Mouse (Mus musculus) liver (tissue): ENCODE measurements around the gene Cabp4.

Experiments
- DNase-seq: peaks from one replicate; pipeline ENCODE4 v3.0.0-alpha.2; 2020; ENCODE audit warnings: mixed read lengths

Gene Cabp4

DNA sequence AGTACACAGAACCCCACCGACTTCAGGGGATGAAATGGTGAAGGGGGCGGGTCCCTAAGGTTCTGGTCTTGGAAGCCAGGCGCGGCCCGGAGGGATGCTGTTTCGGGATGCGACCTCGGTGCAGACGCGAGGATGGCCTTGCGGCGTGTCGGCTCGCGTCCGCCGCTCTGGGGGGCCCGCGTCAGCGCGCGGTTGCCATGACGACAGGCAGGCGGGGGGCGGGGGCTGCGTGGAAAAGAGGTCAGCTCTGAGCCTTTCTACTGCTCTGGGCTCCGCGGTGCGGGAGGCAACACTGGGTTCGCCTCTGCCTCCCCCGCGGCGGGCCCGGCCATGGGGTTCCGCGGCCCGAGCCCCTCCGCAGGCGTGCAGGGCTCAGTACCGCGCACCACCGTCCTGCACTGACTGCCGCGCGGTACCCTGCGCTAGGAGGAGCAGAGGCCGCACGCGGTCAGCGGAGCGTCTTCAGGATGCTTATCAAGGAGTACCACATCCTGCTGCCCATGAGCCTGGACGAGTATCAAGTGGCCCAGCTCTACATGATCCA, 43.0 kb downstream of the Cabp4 start:
- peak; percentile 26 for DNase-seq

DNA sequence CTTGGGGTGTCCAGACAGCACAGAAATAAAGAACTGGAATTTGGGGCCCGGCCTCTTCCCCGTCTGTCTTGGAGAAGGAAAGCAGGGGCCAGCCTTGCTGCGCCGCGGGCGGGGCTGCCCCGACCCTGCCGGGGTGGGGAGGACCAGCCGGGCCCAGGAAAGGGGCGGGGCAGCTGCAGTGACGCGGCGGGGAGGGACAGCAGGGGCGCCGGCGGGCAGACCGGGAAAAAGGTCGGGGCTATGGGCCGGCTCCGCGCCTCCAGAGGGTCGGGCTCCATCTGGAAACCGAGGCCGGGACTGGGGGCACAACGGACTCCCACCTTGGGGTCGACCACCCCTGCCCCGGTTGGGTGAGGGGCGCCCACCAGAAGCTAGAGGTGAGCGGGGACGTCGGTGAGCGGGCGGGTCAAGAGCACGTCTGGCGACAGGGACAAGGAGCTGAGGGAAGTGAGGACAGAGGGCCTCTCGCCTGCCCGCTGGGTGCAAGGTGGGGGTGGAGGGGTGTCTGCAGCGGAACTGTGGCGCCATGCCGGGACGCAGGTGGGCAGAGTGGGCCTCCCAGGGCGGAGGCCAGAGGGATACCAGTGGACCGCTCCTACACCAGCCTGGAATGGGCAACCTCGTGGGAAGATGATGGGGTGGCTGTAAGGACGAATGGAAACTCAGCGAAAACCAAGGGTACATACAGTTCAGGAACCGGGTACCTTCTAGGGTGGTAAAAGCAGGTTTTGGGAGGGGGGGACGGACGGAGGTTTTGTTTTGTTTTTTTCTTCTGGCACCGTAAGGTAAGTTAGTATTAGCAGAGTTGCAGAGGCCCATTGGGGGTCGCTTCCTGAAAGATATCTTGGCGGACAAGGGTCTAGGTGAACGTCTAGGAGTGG, 43.8 kb downstream of the Cabp4 start, which contains the start of gene Pitpnm1:
TSS of gene Pitpnm1 (plus strand) at position 162 of the 881 bp plus-strand sequence.
- DNase-seq: peak; percentile 87

DNA sequence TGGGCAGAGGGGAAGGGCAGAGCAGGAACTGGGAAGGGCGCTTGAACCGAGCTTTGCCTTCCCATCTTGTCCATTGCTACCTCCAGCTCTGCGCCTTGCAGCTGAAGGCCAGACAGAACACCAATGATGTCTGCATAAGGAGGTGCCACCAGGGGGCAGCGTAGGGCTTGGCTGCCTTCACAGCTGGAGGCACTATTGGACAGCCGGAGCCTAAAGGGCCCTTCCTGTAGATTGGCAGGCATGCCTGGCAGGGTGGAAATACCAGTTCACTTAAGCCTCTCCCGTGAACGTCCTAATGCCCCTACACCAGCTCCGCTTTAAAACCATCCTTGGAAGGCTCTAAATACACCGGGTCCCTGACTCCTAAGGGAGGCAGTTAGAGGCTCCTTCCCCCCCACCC, 44.8 kb downstream of the Cabp4 start:
- DNase-seq: peak; percentile 94

DNA sequence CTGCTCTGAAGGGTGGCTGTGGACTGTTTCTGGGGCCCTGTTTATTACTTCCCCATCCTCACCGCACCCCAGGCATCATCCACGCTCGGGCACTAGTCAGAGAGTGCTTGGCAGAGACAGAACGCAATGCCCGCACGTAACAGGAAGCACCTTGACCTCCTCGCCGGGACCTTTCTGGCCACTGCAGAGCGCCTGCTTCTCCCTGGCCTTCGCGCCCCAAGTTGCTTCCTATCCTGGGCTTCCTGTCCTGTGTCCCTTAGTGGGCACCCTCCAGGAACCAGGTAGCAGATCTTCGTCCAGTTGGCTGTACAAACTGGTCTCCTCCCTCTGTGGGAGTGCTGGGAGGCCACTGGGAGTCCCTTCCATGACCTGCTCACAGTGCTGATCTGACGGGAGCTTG, 45.4 kb downstream of the Cabp4 start:
- DNase-seq: no peak

DNA sequence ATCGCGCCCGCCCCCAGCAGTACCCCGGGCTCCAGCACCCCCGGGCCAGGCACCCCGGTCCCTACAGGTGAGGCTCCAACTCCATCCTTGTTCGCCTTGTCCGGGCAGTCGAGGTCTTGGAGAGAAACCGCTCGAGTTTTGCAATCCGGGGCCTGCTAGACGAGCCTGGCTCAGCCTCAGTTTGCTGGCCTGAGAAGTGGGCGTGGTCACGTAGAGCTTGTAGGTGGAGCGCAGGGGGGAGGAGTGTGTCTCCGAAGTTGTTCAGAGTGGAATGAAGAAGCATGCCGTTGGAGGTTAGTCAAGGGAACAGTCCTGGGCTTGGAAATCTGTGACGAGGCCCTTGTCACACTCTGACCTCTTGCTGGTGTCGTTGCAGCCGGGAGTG, 46.4 kb downstream of the Cabp4 start:
- DNase-seq: peak; percentile 93

DNA sequence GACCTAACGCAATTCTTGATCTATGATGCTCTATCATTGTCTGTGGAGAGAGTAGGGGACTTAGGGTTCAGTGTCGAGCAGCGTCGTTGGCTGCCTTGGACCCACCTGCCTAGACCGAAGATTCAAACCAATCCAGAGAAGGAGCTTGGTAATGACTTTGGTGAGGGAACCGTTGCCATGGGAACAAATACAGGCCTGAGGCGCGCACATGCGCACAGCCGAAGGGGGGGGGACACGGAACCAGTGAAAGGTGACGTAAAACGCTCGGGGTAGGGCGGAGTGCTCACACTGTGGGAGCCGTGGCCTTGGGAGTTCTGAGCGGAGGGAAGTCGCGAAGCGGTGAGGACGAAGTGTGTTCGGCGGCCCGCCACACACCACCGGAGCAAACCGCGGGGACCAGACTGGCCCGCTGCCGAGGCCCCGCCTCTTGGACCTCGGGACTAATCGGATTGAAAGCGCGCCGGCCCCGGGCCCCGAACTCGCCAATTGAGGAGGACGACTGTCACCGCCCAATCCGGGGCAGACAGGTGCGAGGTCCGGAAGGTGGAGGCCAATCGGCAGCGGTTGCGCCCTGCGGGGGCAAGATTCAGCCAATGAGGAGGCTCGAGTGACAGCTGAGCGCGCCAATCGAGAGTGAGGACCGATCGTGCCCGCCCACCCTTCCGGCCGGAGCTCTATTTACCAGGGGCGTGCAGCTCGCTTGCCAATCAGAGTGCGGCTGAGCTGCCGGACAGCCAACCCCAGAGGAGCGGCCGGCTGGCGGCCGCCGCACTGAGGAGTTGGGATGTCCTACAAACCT, 47.0 kb downstream of the Cabp4 start, which contains the start of gene Cdk2ap2:
TSS of gene Cdk2ap2 (plus strand) at position 541 of the 799 bp plus-strand sequence.
- DNase-seq: peak; percentile 99

DNA sequence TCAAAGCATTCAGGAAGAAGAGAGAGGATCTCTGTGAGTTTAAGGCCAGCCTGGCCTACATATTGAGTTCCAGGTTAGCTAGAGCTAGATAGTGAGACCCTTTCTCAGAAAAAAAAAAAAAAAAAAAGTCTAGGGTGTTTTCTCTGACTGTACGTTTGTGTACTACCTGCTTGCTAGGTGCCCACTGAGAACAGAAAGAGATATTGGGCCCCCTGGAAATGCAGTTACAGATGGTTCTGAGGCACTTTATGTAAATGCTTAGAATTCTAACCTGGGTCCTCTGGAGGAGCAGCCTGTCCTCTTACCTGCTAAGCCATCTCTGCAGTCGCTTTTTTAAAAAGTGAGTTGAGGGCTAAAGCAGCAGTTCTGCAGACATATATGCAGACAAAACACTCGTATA, 48.0 kb downstream of the Cabp4 start:
- DNase-seq: no peak

DNA sequence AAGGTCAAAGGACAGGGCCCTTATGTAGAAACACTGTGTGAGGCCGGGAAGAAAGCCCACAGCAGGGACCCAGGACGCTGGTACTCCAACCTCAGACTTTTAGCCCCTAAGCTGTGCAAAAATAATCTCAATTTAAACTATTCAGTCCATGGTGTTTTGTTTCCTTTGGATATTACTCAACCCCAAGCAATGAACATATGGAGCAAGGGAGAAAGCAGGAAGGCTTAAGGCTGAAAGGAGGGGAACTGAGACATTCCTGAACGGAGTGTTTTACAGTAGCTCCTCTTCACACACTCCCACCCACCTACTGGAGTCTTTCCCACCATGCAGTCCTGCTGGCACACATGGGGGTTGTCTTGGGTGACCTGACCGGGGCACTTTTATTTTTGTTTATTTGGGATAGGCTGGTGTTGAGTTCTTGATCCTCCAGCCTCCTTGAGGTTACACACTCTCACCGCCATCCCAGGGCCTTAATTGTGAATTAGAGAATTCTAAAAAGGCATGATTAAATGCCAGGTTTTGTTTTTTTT, 49.0 kb downstream of the Cabp4 start:
- no peak for DNase-seq

DNA sequence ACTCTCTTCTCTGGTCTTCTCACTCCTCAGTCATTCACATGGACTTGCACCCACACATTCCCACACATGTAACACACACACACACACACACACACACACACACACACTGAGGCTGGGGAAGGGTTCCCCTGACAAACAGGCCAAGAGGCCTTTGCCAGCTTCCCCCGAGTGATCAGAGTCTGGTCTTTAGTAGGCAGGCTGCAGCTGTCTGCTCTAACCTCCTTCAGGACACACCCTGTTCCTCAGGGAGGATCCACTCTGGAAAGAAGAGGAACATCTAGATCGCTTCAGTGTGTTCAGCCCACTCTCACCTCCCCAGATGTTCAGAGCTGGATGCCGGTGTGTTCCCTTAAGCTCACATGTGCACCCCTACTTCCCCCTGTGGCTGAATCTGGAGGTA, 49.5 kb downstream of the Cabp4 start:
- no peak for DNase-seq

DNA sequence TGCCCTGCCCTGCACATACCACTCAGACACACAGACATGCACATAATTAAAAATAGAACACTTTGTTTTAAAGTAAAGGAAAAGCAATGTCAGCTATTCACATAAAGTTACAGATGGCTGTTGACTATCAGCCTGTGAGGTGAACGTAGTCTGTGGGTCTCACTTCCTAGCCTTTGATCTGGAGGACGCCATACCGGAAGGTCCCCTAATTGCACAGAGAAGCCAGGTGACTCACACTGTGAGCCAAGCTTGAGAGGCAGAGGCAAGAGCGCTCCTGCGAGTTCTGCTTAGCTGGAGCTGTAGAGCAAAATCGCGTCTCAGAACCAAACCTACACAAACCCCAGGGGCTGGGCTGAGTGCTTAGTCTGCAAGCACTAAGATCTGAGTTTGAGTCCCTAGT, 50.1 kb downstream of the Cabp4 start:
- DNase-seq: no peak

DNA sequence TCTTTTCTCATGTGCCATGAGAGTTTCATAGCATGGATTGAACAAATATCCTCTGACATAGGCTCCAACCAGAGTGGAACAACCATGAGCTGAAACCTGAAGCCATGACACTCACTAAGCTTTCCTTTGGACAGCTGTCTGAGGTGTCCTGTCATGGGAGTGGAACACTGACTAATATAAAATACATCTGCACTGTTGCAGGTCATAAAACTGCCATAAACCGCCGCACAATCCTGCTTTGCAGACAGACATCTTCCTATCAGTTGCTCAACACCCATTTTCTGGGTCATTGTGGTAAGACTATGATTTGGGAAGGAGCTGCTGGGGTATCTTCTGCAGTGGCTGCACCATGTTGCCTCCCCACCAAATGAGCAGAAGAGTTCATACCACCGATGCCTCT, 51.1 kb downstream of the Cabp4 start:
- no peak for DNase-seq

DNA sequence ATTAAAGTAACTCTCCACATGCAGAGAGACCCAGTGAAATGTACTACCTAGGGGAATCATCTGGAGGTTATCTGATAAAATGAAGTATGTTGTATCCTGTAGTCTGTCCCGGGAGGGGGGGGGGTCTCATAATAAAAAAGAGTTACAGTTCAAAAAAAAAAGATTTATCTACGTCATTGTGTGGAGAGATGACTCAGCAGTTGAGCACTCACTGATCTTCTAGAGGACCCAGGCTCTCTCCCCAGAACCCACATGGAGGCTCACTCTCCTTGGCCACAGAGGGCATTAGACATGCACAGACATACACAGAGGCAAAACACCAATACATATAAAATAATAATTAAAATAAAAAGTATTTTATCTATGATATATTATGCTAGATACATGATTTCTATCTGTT, 52.5 kb downstream of the Cabp4 start:
- no peak for DNase-seq

DNA sequence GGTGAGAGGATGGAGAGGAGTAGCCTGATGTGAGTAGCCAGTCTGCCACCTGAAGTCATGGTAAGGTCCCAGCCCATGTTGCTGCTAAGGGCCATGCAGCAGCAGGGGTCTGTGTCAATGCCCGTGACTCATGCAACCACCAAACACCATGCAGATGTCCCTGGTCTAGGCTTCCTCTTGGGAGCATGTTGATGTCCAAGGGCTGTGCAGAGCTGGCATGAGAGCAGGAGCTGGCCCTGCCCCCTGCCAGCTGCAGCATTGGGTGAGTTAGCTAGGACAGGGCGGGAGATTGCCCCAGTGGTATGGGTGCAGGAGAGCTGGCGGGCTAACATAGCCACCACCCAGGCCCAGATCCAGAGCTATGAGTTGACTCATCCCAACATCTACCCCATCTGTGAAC, 53.4 kb downstream of the Cabp4 start:
- no peak for DNase-seq

DNA sequence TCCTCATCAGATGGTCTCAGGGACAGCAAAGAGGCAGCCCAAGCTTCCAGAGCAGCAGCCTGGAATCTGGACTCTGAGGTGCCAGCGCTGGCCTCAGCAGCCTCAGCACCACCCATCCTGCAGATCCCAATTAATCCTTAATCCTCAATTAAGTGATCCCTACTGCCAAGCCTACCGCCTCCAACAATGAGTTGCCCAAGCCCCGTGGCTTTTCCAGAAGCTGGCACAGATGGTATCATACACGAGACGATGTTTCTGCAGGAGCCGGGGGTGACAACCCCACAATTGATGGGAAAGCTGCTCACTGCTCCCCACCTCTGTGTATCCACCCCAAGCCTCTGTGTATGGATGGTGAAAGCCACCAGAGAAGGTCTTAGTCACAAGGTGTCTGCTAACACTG, 54.7 kb downstream of the Cabp4 start:
- DNase-seq: no peak

DNA sequence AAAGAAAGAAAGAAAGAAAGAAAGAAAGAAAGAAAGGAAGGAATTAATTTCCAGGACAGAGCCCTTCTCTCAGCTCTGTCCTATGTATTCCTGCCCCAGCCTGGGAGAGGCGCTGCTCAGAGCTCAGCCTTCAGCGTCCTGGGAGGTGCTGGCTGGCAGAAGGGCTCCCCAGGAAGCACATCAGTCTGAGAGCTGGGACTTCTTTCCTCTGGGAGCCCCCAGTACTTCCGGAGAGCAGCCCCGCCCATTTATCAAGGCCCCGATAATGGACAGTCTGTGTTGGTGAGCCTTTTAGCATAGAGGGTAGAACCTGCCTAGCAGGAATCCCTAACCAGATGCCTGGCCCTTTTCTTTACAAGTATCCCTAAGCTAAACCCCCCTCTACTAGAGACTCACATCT, 55.7 kb downstream of the Cabp4 start:
- no peak for DNase-seq

DNA sequence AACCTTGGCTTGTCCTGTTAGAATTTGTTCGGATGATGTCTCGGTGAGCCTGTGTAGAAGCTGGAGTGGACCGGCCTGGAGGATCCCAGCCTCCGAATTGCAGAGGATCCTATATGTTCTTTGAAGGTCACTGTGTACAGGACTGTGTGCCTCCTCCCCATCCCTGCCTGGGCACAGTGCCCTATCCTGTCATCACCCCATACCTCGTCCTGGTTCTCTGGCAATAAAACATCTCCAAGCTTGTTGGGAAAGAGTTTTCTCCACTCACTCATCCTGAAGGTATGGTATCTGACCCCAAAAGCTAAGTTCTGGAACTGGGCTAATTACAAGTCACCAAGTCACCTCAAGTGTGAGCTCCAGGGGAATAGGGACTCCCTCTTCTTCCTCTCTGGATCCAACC, 56.7 kb downstream of the Cabp4 start:
- no peak for DNase-seq

DNA sequence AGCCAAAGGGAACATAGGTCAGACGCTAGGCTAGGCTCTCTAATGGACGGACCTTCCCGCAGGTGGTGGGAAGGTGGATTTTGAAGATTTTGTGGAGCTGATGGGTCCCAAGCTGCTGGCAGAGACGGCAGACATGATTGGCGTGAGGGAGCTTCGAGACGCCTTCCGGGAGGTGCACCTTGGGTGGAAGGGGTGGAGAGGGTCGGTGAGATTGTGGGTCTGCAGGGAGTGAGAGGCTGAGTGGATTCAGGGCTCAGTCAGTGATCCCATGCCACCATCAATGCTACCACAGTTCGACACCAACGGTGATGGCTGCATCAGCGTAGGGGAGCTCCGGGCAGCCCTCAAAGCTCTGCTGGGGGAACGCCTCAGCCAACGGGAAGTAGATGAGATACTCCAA, 57.7 kb downstream of the Cabp4 start:
- no peak for DNase-seq
